Mouse (Mus musculus): ENCODE data around the gene Ddx4. TPM values are rescaled to one million over a fixed set of nuclear protein-coding genes. Genes with fewer than 3 reads are reported as not detected.
"Not testable (repeated sequence)": the region's sequence is repeated elsewhere in the genome, so short reads cannot be mapped to it uniquely, and the experiment has no call there.

Ddx4 gene
- total RNA-seq, 2 experiments from 2014 or later = 0.14 TPM; not detected in 1

DNA sequence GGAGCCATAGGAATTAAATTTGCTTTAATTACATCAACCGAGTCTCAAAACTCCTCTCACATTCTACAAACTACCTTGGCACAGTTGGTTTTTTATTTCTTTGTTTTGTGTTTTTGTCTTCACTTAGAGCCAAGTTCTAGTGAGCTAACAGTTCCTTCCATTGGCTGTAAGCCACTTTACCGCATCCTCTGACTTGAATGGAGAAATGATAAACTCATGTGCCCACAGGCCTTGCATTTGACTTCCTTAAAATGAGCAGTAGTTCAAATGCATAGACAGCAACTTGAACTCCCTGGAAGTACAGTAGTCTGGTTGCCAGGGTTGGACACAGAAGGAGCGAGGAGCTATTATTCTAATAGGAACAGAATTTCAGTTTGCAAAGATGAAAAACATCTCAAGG is 9.4 kb downstream of the Ddx4 start:
- intact Hi-C loops (cut with DNase I) = no loop called here

DNA sequence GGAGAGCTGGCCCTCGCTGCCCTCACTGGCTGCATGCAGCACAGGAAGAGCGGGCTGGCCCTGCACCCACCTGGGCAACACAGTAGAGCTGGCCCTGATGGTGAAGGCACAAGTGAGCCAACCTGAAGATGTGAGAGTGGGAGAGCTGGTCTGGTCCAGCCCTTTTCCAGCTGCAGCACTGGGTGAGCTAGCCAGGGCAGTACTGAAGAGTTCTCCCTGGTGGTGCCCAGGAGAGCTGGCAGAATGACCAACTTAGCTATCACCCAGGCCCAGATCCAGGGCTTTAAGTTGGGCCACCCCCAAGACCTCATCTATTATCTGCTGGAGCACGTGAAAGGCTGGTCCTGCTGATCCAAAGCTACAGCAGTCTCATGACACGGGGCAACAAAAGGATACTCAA is 13.2 kb downstream of the Ddx4 start:
- DNase-seq = peak in 1 of 2 experiments; percentile 22

More for the DNA sequence above, 9.4 kb downstream of the Ddx4 start:
- DNase-seq = no peak

DNA sequence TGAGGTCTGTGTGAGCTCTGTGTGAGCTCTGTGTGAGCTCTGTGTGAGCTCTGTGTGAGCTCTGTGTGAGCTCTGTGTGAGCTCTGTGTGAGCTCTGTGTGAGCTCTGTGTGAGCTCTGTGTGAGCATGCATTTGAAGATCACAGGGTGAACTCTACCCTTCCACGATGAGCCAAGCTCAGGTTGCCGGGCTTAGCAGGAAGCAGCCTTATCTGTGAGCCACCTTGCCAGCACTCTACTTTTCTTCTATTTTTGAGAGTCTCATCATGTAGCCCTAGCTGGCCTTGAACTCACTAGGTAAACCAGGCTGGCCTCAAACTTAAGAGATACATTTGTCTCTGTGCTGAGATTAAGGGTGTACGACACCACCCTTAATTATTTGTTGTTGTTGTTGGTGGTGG is 15.8 kb downstream of the Ddx4 start:
- no peak for DNase-seq
- intact Hi-C loops (cut with DNase I) = no loop called here

More for the DNA sequence above, 13.2 kb downstream of the Ddx4 start:
- intact Hi-C loops (cut with DNase I) = no loop called here

DNA sequence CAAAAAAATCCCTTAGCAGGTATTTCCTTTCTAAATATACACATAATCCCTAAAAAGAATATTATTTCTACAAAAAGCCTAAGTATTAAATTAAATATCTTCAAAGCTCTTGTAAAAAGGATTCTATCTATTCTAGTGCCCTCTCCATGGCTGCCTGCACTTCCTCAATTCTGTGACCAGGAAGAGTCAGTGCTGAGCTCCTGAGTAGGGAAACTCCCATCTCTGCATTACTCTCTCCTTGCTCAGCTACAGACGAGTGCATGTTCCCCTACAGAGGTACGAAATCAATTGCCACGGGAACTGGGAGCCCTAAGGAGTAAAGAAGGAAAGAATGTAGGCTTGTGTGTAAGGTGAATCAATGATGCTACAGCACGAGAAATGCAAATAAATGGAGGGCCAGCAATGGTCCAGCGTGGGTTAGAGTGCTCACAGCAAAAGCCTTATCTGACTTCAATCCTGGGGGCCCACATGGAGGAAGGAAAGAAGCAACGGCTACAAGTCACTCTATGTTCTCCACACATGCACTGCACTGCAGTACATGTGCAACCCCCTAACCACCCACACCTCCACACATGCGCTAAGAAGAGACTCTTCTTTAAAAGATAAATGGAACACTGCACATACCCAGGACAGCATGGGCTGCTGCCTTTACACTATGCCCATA is 17.0 kb downstream of the Ddx4 start:
- intact Hi-C loops (cut with DNase I) = no loop called here
- no peak for DNase-seq

DNA sequence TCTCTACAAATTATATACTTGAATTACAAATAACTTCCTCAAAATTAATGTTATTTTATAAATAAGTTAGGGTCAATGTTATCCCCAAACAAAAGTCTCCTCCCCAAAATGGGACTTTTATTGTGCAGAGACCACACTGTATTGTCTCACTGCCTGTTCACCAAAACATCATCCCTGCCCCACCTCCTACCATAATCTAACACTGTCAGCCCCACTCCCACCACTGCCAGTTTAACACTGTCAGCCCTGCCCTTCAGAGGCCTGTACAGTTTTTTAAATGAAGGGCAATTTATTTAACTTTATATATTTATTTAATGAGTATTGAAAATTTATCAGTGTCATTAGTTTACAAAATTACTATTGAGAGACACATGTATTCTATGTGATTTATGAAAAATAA is 26.7 kb downstream of the Ddx4 start:
- DNase-seq = no peak
- intact Hi-C loops (cut with DNase I) = no loop called here

GRCm38 (mm10) chr13:112624622-112625021 is 27.7 kb downstream of the Ddx4 start:
- no peak for DNase-seq
- intact Hi-C loops (cut with DNase I) = no loop called here

- intact Hi-C loops (cut with DNase I) = no loop called here
- DNase-seq = no peak
Measured at GRCm38 (mm10) chr13:112623656-112624055, 28.6 kb downstream of the Ddx4 start.

DNA sequence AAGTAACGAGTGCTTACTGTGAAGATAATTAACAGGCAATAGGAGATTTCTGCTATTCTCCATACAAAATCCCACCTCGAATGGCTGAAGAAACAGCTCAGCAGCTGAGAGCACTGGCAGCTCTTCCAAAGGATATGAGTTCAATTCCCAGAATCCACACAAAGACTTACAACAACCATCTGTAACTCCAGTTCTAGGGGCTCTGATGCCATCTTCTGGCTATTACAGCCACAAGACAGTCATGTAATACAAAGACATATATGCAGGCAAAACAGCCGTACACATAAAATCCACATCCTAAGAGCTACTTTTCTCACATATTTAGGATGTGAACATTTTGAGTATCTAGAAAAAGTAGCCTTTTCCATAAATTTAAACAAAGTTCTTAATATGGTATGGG is 30.7 kb downstream of the Ddx4 start:
- DNase-seq = no peak
- intact Hi-C loops (cut with DNase I) = no loop called here

- no peak for DNase-seq
Measured at GRCm38 (mm10) chr13:112608606-112609005, 43.7 kb downstream of the Ddx4 start.

DNA sequence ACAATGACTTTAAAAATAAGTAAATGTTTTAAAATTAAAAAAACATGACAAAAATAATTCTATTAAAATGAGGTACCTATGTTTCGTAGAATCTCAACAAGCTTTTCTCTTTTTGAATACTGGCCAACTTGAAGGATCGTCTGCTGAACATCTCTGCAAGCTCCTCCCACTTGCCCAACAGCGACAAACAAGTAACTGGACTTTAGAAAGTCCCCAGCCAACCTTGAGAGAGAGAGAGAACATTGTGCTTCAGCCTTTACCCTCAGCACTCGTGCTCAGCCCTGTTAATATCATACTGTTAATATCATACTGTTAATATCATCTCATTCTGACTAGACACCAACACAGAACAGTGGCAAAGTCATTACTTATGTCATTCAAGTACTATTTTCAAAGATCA is 47.9 kb downstream of the Ddx4 start:
- intact Hi-C loops (cut with DNase I) = no loop called here
- no peak for DNase-seq

More at GRCm38 (mm10) chr13:112608606-112609005, 43.7 kb downstream of the Ddx4 start:
- intact Hi-C loops (cut with DNase I) = no loop called here

DNA sequence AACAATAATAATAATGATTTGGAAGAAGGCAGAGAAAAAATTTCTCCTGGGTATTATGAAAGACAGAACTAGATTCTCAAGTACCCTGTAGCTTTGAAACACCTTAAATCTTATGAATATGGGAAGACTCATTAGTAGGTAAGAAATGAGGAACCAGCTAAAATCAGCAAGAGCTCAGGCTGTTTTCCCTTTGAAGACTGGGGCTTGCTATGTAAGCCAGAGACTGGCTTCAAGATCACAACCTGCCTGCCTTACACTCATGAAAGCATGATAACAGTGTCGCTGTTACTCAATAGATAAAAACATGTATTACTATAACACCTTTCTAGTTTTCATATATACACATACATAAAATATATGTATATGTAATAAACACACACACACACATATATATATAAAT is 48.4 kb downstream of the Ddx4 start:
- DNase-seq = no peak
- intact Hi-C loops (cut with DNase I) = no loop called here

GRCm38 (mm10) chr13:112602607-112603006 is 49.7 kb downstream of the Ddx4 start:
- no peak for DNase-seq
- intact Hi-C loops (cut with DNase I) = no loop called here

GRCm38 (mm10) chr13:112594260-112594659 is 58.0 kb downstream of the Ddx4 start, which contains the start of gene Il31ra:
TSS of gene Il31ra (minus strand) at chr13:112594360.
- intact Hi-C loops (cut with DNase I); DNase-seq: not testable (repeated sequence)

- intact Hi-C loops (cut with DNase I) = no loop called here
- DNase-seq = no peak
Measured at GRCm38 (mm10) chr13:112590254-112590653, 62.0 kb downstream of the Ddx4 start.

DNA sequence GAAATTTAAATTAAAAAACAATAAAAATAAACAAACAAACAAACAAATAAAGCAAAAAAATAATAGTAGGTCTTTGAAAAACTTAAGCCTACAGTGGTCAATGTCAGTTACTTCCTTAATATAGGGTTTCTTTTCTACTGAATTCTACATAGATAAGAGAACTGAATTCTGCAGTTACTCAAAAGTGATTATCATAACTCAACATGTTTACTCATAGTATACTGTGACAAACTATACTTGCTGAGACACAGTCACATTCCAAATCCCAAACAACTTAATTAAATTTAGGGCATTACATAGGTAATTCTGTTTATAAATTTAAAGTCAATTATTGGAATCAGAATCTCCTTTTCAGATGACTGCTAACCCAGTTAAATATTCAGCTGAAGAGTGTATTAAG is 62.6 kb downstream of the Ddx4 start:
- intact Hi-C loops (cut with DNase I) = no loop called here
- DNase-seq = no peak

GRCm38 (mm10) chr13:112584556-112585237 is 67.6 kb downstream of the Ddx4 start:
- intact Hi-C loops (cut with DNase I) = no loop called here
- DNase-seq = no peak

GRCm38 (mm10) chr13:112582291-112582690 is 70.0 kb downstream of the Ddx4 start:
- intact Hi-C loops (cut with DNase I) = no loop called here

GRCm38 (mm10) chr13:112581796-112582195 is 70.5 kb downstream of the Ddx4 start:
- DNase-seq = no peak
- intact Hi-C loops (cut with DNase I) = no loop called here

More at GRCm38 (mm10) chr13:112582291-112582690, 70.0 kb downstream of the Ddx4 start:
- DNase-seq = no peak

GRCm38 (mm10) chr13:112580590-112581320 is 71.5 kb downstream of the Ddx4 start:
- DNase-seq = peak in 1 of 2 experiments; percentile 1
- intact Hi-C loops (cut with DNase I) = no loop called here

- DNase-seq = peak; percentile 100
Measured at GRCm38 (mm10) chr13:112578041-112578440, 74.2 kb downstream of the Ddx4 start.

DNA sequence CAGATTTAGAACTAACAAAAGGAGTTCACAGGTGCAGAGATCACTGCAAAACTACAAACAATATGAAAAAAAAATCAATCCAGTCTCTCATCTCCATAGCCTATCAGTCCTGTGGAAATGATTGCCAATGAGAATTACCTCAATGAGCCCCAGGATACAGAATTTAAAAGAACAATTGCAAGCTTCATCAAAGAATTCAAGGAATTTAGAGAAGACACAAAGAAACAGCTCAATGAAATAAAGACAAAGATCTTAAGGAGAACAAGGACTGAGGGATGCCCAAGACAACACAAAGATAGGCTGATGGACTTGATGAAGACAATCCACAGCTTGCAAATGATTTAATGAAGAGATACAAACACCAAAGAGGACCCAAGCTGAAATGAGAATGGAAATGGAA is 78.5 kb downstream of the Ddx4 start:
- DNase-seq = no peak
- intact Hi-C loops (cut with DNase I) = no loop called here

More at GRCm38 (mm10) chr13:112578041-112578440, 74.2 kb downstream of the Ddx4 start:
- intact Hi-C loops (cut with DNase I) = not testable (repeated sequence)
